Mouse (Mus musculus) cerebellum, postnatal 36 days (tissue): ENCODE measurements around the gene Cdhr2.

Experiments
- DNase-seq, 2 experiments: peaks; one replicate each; pipeline ENCODE4 v3.0.0; 2021 to 2022; ENCODE audit warnings: mixed read lengths in 2 of 2

Cdhr2 gene

DNA sequence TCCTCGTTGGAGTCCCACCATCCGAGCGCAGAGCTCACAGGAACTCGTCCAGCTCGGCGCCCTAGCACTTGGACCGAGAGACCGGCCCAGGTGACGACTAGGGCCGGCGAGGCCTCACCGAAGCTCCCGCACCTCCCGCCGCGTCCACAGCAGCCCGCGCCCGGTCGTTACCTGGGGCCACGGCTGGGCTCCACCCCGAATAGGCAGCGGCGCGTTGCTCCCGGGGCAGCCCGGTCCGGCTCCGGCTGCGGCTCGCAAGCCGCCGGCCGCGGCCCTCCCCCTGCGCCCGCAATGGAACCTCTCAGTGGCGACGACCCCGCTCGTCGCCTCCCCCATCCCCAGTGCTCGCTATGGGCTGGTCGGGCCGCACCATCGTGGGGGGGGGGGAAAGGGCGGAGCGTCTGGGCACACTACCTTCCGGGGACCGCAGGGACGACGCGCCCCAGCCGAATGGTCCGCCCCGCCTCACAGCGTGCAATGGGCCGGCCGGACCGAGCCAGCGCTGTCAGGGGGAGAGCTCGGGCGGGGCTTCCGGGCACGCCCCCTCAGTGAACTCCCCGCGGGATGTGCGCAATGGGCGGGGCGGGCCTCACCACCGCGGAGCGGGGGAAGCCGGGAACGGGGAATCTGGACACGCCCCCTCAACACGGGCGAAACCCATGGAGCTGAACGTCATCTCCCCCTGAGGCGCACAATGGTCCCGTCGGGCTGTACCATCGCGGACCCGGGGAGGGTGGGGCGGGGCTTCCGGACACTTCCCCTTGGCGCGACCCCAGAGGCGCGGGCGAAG lies 7.5 kb upstream of the Cdhr2 start, which contains the start of gene Rnf44:
Gene Rnf44 (minus strand): TSS at position 350 of the 790 bp plus-strand sequence.
- peak; percentile 96 to 99 for DNase-seq

DNA sequence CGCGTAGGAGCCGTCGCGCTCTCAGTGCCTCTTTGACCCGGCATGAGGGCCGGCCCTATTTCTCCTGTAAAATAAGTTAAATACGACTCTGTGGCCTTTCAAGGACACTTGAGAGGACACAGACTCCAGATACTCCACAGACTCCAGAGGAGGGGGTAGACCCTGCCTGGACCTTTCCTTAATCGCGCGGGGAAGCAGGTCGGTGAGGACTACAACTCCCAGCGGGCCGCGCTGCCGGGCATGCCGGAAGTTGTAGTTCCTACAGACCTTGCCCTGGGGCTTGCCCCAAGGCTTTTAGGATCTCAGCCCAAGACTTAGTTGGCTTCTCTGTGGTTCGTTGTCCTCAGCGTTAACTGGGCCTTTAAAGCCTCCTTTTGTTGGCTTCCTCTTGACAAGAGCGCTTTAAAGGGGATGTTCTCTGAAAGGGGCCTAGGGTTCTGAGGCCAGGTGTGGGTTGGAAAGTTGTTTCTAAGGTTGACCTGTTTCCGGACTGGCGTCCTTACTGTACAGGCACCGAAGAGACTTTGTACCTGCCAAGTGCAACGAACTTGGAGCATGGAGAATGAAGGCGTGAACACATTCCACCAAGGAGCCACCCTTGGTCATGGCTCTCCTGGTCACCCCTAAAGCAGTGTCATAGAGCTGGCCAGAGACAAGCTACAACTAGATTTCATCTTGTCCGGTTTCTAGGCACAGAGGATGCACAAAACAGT lies 6.8 kb upstream of the Cdhr2 start:
- peak in 1 of 2 experiments; percentile 85 for DNase-seq

DNA sequence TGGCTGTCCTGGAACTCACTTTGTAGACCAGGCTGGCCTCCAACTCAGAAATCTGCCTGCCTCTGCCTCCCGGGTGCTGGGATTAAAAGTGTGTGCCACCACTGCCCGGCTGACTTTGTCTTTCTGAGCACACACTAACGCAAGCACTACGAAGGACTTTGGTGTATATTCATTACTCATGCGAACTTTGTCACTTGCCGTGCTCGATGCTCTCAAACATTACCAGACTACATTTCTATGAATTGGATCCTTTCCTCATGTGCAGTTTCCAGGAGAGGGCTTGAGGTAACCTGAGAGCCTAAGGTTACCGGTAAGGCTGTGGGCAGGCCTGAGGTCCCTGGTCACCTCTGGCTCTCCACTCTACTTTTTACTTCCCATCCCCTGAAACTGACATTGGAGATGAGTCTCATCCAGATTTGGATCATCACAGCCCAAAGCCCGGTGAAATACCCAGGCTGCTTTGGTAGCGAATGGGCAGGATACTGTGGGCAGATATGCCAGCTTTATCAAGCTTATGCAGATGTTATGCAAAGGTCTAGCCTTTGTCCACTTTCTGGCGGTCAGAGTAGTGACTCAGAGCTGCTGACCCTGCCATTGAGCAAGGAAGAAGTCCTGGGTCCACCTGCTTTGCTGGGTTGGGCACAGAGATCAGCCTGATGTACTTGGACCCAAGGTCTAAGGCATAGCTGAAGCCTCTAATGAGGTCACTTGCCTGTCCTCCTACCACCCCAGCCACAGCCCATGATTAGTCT lies 5.6 kb upstream of the Cdhr2 start:
- no peak for DNase-seq

DNA sequence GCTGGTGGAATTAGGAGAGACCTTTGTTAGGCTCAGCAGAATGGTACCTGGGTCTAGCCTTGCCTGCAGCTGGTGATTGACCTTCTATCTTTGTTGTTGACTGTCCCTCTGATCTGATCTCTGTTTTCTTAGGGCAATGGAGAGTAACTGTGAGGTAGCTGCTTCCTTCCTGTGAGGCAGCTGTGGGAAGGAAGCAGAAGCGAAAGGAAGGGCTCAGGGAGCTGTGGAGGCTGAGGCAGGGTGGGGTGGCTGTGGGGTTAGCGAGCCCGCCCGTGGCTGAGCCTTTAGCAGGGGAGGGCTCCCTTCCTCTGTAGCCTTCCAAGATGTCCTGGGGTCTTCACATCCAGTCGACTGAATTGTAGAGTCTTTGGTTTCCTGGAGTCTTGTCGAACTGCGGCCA lies 1.2 kb downstream of the Cdhr2 start:
- DNase-seq: no peak

DNA sequence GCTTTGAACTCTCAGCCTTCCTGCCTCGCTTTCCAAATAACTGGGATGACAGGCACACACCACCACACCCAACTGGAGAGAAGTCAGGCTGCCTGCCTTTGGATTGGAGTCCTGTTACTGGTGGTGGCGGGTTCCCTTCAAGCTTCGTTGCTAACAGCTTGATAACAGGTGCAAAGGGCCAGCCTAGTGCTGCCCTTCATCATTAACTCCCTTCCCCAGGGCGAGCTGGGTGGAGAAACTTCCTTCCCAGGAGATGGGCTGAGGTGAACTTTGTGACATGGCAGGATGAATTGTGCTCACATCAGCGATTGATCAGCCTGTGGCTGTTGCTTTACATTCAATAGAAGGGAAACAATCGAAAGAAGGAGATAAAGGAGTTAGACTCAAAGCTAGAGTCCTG lies 3.6 kb downstream of the Cdhr2 start:
- no peak for DNase-seq

DNA sequence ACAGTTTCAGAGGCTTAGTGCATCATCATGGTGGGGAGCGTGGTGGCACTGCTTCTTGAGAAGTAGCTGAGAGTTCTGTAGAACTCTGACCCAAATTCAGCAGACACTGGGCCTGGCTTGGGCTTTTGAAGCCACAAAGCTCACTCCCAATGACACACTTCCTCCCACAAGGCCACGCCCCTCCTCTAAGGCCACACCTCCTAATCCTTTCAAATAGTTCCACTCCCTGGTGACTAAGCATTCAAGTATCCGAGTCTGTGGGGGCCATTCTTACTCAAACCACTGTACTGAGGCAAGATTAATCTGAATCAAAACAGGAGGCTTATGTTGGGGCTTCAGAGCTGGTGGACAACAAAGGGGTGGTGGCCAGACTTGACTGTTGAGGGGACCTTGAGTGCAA lies 9.6 kb downstream of the Cdhr2 start:
- no peak for DNase-seq

DNA sequence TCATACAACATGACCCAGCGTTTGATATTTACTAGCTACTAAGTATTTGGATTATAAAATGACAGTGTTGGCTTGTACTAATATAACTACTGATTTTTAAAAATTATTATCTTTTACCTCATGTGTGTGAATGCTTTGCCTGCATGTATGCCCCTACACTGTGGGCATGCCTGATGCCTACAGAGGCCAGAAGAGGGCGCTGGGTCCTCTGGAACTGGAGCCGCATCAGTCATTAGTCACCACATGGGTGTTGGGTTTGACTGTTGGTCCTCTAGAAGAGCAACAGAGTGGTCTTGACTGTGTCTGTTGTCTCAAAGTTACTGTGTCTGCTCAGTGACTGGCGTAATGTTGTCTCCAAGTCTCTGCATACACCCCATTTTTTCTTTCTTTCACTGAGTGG lies 13.1 kb downstream of the Cdhr2 start:
- no peak for DNase-seq

DNA sequence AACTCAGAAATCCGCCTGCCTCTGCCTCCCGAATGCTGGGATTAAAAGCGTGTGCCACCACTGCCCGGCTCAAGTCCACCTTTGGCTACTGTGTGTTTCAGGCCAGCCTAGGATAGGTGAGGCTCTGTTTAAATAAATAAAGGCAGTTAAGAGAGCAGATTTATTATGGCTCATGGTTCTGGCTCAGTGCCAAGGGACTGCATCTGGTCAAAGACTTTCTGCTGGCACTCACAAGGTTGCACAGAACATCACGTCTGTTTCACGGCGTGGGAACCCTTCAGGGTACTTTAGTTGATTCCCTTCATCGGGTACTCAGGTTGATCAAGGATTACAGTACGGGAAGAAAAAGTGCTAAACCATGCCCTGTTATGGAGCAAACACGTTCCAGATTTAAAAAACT lies 13.7 kb downstream of the Cdhr2 start:
- DNase-seq: no peak

DNA sequence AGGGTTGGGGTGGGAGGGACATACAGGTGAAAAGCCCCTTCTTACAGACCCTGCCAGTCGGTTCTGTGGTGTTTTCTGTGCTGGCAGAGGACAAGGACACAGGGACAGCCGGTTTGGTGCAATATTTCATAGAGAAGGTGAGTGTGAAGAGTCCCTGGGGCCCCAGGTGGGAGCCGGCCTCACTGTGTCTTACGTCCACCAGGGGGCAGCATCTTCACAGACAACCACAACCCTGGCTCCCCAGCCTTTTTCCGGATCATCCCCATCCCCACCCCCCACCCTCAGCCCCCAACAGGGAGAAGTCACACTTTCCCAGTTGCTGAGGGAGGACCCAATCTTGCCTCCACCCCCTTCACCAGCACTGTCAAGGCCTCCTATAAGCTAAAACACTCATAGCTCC lies 15.7 kb downstream of the Cdhr2 start:
- DNase-seq: peak; percentile 74 to 75

DNA sequence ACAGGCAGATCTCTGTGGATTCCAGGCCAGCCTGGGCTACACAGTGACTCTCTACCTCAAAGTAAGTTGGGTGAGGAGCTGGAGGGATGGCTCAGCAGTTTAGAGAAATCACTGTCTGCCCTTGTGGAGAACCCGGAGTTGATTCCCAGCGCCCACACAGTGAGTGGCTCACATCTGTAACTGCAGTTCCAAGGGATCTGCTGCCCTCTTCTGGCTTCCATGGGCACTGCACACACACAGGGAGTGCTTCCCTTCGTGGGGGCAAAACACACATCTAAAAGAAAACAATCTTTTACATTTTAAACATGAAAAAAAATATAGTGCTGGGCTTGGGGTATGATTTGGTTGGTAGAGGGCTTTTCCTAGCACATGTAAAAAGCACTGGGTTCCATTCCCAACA lies 21.9 kb downstream of the Cdhr2 start:
- DNase-seq: no peak

DNA sequence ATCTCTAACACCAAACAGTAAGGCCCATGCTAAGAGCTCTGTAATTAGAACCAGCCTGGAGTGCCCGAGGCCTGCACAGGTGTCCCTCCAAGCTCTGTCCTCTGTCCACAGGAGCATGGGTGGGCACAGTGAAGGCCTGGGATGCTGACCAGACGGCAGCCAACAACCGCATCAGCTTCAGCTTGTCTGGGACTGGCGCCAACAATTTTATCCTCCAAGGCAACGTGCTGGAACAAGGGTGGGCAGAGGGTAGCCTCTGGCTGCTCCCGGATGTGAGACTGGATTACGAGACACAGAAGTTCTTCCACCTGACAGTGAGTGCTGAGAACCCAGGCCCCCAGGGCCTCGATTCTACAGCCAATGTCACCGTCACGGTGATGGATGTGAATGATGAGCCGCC lies 24.9 kb downstream of the Cdhr2 start:
- no peak for DNase-seq

DNA sequence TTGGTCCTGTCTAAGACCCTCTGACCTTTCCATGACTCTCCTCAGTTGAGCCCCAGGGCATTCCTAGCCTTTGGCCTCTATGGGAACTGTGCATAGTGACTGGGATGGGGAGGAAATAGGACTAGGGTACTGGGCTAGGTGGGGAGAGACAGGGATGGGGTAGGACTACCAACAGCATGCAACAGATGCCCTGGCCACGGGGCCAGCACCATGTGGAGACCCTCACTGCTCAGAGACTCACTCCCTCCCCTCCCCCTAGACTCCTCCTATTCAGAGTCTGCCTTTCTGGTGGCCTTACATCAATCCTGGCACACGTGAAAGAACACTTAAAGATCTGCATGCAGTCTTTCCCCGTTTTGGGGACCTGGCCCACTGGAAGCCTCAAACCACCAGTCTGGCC lies 35.7 kb downstream of the Cdhr2 start:
- no peak for DNase-seq

DNA sequence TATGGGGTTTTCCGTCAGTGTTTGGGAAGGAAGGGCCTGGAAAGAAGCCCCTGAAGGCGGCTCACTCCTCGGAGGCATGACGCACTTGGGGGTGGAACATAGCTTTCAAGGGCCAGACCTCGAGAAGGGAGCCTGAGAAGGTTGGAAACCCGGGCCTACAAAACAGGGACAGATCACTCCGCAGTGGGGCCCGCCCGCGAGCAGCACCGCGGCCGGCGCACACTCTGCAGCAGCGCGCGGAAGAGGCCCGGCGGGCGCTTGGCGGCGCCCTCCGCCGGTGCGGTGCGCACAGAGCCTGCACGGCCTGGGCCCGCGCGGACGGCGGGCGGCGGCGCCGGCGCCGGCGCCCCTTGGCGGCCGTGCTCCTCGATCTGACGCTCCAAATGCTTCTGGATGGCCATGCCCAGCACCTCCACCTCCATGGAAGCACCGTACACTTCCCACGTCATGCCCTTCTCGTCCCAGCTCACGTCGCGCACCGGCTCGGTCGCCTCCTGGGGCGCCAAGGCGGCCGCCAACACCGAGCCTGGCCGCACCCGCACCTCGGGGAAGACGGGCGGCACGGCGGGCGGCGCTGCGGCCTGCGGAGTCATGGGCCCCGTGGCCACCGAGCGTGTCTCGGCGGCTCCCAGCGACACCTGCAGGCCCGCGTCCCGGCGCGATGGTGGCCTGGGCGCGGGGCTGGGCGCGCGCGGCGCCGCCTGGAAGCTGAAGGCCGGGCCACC lies 36.4 kb downstream of the Cdhr2 start:
- DNase-seq: peak; percentile 47 to 61

DNA sequence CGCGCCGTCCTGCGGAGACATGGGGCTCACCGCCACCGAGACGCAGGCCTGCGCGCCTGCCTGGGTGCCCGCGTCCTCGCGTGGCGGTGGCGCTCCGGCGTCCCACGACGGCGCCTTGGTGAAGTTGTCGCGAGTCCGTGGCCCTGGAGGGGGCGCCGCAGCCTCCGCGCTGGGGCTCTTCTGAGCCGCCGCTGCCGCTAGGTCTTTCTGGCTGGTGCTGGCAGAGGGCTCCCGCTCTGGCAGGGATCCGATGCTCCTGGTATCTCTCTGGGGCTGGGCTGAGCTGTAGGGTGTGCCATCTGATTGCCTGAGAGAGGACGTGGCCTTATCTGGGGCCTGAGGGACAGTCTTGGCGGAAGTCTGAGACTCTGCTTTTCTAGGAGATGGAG lies 36.9 kb downstream of the Cdhr2 start:
- peak; percentile 58 to 67 for DNase-seq

DNA sequence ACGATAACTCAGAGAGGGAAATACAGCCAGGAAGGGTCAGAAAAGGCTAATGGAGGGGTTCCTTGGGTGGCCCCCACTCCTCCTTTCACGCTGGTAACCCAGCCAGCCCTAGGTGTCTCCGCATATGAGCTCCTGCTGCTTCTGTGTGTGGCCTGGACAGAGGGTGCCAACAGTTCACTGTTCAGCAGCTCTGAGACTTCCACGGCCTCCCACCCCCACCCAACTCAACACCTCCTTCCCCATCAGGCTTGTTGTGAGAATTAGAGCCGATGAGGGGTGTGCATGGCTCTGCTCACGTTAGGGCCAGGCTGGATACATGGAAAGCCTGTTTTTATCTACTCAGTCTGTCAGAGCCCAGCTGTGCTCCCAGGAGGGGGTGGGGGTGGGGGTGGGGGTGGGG lies 44.8 kb downstream of the Cdhr2 start:
- DNase-seq: peak in 1 of 2 experiments; percentile 28

DNA sequence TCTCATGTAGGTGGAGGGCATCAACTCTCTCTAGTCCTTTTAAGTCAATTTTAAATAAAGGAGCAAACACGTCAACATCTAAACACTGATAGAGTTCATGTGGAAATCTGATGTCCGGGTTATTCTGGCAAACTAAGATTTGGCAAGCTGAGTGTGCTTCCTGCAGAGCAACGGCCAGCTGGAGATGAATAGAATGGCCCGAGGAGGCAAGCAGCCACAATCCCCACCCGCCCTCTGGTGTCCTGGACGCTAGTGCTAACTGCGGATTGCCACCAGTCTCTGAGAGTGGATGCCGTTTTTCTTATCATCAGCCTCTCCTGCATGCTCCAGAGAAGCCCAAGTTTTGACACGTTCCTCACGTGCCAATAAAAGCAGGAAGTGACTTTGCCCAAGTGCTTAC lies 45.6 kb downstream of the Cdhr2 start:
- DNase-seq: peak; percentile 78 to 82

DNA sequence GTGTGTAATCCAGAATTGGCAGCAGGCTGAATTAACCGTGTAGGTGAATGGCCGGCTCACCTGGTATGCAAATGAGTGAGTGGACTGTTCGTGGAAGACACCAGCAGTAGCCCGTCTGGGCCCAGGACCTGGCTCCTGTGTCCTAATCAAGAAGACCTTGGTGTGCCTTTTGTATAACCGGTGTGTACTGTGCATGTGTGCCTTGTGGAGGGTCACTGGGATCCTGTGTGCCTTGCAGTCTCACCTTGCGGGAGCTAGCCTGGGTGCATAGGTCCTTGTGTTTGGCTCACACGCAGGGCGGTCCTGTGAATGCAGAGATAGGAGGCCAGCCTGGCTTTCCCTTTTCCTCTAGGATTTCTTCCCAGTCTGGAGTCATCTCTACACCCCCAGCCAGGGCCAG lies 46.9 kb downstream of the Cdhr2 start:
- DNase-seq: peak in 1 of 2 experiments; percentile 42

DNA sequence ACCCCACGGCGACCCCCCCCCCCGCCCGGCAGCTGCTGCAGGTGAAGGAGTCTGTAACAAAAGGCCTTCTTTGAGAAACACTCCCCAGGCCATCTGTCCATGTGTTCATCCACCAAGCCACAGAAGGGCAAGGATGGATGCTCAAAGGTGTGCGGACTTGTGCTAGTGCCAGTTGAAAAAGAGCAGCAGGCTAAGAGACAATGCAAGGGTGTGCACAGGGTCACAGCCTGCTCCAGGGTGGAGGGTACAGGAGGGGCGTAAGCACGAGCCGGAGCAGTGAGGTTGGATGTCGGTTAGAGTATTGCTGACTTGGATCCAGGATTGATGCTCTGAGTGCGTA lies 47.4 kb downstream of the Cdhr2 start:
- peak in 1 of 2 experiments; percentile 47 for DNase-seq

DNA sequence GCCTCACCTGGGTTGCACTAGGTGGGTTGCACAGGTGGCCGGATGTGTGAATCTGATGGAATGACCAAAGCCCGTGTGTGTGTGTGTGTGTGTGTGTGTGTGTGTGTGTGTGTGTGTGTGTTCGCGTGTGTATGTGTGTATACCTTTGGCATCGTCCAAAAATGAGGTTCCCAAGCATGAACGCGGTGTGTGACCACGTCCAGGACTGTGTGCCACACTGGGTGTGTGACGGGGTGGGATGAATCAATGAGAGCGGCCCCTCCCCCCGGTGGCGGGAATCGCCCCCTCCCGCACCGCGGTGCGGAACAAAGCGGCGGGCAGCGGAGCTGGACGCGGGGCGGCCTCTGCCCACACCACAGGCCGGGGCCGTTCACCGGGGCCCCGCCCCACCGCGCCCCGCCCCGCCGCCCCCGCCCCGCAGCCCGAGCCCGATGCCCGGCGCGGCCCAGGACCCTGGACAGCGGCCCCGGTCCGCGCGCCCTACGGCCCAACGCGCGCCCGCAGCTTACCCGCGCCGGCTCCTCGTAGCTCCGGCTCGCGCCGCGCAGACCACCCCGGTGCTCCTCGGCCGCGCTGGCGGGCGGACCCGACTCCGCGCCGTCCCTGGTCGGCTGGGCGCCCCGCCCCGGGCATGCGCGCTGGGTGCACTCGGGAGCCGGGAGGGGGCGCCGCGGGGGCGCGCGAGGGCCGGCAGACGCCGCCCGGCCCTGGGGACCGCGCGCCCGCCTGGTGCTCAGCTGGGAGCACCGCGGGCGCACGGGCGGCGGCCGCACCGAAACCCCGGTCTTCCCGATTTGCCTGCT lies 48.0 kb downstream of the Cdhr2 start:
- peak; percentile 79 to 87 for DNase-seq

DNA sequence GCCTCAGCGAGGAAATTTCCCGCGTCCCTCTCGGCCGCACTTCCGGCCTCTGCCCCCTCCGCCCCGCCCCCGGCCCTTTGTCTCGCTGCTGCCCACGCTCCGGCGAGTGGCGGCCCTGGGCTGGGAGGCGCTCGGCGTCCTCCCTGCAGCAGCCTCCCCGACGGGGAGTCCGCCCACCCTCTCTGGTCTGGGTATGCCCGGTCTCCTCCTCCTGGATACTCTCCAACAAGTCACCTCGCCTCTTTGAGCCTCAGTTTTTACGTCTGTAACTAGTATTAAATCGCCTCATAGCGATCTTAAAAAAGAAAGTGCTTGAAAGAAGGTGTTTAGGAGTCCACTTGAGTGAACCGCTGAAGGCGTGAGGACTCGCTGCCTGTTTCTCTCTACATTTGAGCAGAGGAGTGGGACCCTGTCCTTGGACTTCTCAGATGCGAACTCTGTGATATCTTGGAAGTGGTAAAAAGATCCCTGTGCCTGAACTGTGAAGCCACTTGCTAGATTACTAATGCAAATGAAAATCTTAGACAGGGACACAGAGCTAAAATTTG lies 48.7 kb downstream of the Cdhr2 start, which contains the start of gene Gprin1:
Gene Gprin1 (minus strand): TSS at position 11 of the 548 bp plus-strand sequence.
- DNase-seq: peak; percentile 58 to 68

DNA sequence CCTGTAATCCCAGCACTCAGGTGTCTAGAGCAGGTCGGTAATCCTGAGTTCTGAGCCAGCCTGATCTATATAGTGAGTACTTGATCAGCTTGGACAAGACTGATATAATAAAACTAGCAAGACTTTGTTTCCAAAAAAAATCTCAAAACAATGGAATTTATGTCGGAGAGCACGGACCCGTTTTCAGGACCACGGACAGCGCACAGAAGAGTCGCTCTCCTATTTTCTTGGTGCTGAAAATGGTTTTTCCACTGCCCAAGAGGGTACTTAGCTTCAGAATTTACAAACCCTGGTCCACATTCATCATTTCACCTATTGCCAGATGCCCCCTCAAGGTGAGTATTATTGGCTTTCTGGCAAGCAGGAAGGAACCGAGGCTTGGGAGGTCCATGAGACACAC lies 49.4 kb downstream of the Cdhr2 start:
- no peak for DNase-seq

DNA sequence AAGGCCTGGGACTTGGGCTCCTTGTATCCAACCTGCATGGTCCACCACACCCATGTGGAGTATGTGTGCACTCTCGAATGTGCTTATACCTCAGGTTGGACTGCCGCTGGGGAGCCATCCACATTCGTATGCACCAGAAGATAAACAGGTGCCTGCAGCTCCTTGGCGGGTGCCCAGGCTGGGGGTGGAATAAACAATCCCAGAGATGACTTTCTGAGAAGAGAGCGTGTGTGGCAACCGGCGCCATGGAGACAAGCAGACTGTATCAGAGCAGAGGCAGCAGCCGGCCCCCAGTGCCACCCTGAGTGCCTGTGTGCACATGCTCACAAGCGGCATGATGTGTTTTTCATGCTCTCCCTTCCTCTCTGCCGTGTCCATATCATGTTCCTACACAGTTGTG lies 51.4 kb downstream of the Cdhr2 start:
- DNase-seq: peak; percentile 57 to 73
